Mouse (Mus musculus) ES-Bruce4 (cell line): ENCODE results near the gene Krt25.

Source experiments
- CTCF ChIP-seq: IDR thresholded peaks from one replicate; pipeline ENCODE4 v1.8.1; 2011; ENCODE audit warnings: low read depth, low read length
- POLR2A ChIP-seq: IDR thresholded peaks from one replicate; pipeline ENCODE4 v1.8.1; 2011; ENCODE audit warnings: low read length; ENCODE audit not compliant: insufficient read depth

GRCm38 (mm10) chr11:99307579-99307978, 15.2 kb downstream of the Krt25 start:
- peak; percentile 11 for TF ChIP-seq CTCF
- TF ChIP-seq POLR2A: no peak
